Mouse (Mus musculus) gastrocnemius, postnatal 10 days (tissue): ENCODE results near the gene Babam2. TPM values are rescaled to one million over a fixed set of nuclear protein-coding genes. Genes with fewer than 3 reads are reported as not detected.

Experiments used
- DNase-seq: peaks from one replicate; pipeline ENCODE4 v3.0.0; 2021; ENCODE audit warnings: mixed read lengths
- long read RNA-seq, 2 experiments: library from polyadenylated mRNA; stranded (forward); transcript quantifications; one replicate each; pipeline ENCODE4 v2.0.0; 2021
- total RNA-seq, 2 experiments: library from RNA; stranded (reverse); gene quantifications; 2 replicates each; pipeline ENCODE4 v1.2.3; 2021

The Babam2 gene
- 10 to 100 TPM; 45.3 to 45.8 TPM for total RNA-seq
- long read RNA-seq, experiment 1, transcript Babam2-209 (12 exons, 1,888 nt), result major isoform, 75 of 86 reads
- long read RNA-seq, experiment 1, partial matches to known transcripts, result 0 of 86 reads
- long read RNA-seq, experiment 1, other reads (novel, unspliced or antisense), result 11 of 86 reads
- long read RNA-seq, experiment 2, transcript Babam2-209 (12 exons, 1,888 nt), result major isoform, 55 of 75 reads
- long read RNA-seq, experiment 2, partial matches to known transcripts, result 4 of 75 reads
- long read RNA-seq, experiment 2, other reads (novel, unspliced or antisense), result 12 of 75 reads

DNA sequence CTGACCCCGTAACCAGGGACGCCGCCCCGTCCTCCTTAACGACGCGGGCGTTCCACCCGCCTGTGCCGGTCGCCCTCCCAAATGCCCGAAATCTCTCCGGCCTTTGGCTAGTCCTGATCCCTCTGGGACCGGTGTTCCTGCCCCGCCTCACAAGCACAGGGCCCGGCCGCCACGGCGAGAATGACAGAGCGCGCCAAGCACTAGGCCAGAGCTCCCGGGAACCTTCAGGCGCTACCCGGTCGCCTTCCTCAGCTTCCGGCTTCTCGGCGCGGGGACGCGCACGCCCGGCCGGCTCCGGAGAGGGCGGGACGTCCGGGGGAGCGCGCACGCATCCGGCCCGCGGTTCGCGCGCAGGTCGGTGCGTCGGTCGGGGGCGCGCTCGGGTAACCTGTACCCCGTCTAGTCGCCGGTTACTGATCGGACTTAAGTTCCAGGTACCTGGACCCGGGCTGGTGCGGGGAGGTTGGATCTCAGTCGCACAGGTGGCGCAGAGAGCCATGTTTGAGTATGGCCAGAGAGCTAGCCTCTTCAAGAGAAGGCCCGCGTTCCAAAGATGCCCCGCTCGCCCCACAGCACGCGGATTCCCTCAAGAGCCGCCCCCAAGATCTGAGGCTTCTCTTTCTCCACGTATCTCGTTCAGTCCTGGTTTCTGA lies at the start of gene Babam2:
Gene Babam2 (plus strand): TSS at position 41 of the 653 bp plus-strand sequence.
- peak; percentile 92 for DNase-seq

DNA sequence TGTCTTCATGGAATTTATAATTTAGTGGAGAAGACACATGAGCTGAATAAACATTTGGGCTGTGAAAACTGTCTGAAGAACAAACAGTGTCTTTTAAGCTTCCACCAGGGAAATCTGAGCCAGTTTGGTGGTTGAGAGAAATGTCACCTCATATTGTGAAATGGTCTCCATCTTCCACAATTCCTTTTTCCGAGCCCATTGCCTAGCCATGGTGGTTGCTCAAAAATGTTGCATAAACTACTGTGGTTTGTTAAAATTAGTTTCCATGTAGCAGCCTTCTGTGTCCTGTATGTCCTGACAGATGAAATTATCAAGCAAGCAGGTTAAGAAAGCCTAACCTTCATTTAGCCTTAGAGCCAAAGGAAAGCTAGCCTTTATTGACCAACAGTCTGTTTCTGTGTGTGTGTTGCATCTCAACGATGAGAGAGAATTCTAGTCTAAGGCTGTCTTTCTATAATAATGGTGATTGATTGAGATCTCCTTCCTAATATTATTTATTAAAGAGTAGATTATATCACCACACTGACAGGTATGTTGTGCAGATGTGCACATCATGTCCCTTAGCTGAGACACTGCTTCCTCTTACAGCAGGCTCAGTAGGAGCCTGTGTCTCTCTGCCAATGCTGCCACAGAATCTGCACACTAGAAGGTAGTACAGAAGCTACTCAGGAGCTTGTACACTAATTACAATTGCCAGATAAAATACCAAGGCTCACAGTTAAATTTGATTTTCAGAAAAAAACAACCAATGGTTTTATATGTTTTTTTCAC lies 46.8 kb upstream of the Babam2 start:
- DNase-seq, result no peak

DNA sequence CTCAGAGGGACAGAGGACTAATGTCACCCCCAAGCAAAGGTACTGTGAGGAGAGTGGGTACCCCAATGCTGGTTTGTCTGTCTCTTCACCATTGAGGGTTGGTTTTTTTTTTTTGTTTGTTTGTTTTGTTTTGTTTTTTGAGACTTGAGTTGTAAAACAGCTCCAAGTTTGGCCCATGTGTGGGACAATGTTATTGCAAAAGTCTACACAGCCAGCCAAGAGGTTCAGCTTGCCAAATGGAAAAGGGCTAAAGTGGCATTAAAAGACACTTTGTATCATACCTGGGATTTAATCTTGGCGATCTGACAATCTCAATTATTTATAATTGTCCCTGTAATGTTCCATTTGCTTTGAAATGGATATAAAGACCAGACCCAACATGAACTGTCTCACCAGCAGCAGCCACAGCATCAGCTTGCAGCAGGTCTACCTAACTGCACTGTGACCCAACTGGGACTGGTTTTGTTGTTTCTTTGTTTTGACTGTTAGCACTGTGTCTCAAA lies 41.7 kb upstream of the Babam2 start:
- DNase-seq, result no peak

DNA sequence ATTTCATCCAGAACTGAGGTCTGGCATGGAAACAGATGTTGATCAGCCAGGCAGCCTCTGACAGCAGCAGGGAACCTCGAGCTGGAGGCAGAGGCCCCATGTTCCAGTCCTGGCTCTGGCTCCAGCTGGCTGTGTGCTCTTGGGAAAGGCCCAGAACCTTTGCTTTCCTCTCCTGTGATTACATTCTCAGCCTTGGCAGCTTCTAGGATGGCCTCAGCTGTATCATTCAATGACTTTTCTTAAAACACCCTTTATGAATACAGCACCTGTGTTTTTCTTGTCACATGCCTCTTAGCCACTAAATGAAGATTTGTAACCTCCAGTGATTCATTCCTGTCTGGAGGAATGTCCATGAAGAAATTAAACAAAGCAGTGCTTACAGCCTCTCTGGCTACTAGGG lies 31.3 kb upstream of the Babam2 start:
- DNase-seq, result peak; percentile 18

DNA sequence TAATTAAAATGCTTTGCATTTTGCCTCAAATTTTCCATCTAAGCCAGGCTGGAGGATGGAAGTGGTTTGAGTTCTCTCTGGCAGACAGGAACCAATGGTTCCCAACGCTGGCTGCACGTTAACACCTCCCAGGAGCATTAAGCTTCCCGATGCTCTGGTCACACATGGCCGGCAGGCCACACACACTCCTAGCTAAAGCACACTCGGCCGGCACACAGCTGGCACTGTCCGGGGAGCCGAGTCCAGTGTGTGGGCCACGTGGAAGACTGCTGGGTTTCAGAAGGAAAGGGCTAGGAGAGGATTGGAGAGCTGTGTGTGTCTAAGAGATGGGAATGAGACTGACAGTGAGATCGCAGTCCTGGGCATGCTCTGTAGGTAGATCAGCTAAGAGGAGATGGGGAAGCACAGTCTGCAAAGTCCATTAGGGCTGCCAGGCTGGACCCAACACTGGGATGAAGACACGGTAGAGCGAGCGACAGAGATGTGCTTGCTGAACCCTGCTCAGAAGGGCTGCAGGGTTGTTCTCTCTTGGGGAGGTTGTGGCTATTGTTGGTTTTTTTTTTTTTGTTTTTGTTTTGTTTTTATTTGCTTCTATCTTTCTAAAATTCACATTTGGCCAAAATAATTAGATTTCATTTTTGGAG lies 29.0 kb upstream of the Babam2 start:
- DNase-seq, result no peak

DNA sequence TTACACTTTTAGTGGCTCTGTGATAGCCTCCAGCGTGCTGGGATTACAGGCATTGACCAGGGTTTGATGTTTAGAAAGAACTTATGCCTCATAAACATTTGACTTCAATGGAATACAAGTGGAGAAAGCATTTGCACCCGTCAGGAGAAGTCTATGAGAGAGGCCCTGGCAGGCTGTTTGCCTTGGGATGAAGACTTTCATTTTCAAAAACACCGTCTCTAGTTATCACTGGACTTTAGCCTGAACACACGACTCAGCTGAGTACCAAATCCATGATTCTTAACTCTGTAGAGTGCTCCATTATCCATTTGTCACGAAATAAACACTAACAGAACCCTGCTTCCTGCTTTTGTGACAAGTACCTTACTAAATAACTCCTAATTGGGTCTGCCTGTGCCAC lies 27.5 kb upstream of the Babam2 start:
- DNase-seq, result no peak

DNA sequence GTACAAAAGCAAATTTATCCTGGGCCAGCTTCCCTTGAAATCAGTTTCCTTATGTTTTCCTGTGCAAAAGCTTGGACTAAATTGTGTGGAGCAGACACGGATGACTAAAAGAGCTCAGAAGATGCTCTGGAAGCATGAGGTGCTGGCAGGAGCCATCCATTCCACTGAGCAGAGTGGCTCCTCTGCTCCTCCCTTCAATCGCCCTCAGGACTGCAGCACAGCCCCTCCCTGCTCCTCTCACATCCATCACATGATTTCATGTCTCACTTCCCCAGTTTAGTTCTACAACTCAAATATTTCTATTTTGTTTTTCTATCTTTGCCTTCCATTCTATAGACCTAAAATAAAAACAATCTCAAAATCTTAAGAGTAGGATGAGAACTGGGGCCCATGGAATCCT lies 26.3 kb upstream of the Babam2 start:
- no peak for DNase-seq

DNA sequence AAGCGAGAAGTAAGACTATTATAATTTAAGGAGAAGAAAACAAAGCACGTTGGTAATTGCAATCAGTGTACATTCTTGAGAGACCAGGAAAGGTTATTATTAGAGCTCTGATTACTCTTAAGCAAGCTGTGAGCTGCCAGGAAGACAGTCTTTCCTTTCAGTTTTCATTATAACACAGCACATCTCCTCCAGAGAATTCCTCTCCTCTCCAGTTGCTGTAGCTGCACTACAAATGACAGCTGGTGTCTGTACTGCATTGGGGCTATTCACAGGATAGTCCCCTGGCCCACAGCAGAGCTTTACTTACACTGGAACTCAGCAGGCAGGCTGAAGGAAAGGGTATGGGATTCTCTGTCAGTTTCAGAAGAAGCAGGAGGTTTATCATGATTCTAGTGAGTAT lies 24.1 kb upstream of the Babam2 start:
- no peak for DNase-seq

DNA sequence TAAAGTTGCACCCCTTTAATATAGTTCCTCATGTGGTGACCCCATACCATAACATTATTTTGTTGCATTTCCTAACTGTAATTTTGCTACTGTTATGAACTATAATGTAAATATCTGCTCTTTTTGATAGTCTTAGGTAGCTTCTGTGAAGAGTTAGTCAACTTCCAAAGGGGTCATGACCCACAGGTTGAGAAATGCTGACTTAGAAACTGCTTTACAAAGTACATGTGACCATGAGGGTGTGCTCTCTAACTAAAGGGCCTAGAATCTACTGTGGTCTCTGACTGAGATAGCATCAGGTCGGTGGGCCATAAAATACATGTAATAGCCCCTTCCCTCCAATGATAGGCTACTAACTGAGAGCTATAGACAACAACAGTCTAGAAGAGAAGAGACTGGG lies 19.5 kb upstream of the Babam2 start:
- DNase-seq, result no peak

DNA sequence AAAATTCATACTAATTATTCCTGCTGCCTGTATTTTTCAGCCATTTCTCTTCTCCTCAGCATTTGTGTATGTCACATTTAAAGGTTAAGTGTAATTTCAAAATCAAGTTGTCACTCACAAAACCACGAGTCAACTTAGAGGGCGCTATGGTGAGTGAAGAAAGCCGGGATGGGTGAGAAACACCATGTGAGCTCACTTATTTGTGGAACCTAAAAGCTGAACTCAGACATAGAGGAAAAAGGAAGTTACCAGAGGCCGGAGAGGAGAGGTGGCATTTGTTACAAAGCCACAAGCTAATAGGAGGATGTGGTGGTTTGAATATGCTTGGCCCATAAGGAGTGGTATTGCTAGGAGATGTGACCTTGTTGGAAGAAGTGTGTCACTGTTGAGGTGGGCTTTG lies 17.3 kb upstream of the Babam2 start:
- DNase-seq, result no peak

DNA sequence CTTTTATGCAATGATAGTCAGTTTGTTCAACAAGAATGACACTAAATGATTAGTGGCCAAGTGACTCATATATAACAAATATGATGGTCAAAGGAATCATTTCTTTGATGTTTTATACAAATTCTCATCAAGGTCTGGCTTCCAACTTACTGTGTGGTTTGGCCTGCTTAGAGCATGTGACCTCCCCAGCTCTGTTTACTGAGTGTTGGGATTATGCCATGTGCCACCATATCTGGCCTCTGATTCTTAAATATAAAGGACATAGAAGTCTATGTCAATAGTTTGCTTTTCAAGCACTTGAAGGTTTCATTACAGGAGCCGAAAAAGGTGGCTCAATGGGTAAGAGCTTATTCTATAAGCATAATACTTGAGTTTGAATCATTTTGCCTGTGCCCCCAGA lies 15.2 kb upstream of the Babam2 start:
- no peak for DNase-seq

DNA sequence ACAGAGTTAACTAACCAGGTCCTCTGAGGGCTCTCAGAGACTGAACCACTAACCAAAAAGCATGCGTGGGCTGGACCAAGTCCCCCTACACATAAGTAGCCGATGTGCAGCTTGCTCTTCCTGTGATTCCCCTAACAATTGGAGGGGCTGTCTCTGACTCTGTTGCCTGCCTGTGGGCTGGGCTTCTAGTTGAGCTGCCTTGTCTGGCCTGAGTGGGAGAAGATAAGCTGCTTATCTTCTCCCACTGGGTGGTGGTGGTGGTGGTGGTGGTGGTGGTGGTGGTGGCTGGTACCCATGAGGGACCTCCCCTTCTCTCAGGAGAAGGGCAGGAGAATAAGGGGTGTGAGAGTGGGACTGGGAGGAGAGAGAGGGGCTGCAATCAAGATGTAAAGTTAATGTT lies 11.4 kb upstream of the Babam2 start:
- DNase-seq, result no peak

DNA sequence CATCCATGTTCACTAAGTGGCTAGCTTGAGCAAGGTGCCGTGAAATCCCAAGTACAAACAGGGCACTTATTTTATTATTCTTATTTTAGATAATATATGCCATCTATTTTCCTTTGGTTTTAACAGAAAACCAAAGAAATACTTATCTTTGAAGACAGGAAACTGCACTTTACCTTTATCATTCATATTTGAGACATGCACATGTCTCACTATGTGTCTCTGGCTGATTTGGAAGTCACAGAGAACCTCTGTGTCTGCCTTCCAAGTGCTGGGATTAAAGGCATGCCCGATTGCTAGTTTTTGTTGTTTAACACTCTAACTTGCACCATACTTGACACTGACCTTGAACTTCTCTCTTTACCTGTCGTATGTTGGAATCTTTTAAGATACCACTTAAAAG lies 9.5 kb upstream of the Babam2 start:
- DNase-seq, result no peak

DNA sequence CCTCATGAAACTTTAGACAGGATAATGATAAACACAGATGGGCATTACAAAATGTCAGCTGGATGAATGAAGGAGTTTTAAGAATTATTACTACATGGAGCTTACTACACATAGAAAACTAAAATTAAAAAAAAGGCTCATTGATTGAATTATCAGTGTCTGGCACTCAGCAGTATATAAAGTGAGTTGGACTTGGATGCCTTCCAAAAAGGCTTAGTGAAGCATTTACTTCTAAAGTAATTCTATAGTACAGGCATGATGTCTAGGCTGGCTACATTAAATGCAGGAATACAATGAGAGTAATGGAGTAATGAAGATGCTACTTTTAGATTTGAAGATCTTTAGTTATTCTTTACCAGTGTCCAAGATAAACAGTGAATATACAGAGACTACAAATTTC lies 4.3 kb upstream of the Babam2 start:
- DNase-seq, result no peak

DNA sequence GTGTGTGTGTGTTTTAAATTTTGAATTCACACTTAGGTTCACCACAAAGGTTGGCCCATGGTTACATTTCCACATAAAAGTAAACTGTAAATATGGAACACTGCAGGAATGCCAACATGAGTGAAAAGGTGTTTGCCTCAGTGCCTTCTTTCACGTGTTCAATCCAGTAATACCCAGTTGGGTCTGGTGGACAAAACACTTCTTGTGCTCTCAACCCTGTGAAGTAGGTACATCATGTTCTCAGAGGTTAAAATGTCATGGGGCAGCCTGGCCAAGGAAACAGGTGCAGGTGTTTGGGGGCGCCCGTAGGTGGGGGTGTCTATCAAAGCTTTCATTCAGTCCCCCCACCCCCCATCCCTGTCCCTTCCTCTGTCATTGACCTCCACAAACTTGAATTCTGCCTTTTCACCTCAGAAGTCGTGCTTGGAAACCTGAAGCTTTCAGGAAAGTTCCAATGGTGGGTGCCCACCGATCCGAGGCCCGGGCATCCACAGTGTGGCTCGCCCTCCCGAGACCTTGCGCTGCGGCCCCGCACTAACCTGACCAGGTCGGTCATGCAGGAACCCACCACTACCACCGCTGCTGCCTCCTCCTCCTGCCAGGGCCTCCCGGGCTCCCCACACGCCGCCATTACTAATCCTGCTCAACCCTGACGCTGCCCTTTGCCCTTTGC lies 377 bp upstream of the Babam2 start, which contains the start of gene Rbks:
Gene Rbks (minus strand): TSS at position 657 of the 673 bp plus-strand sequence.
- no peak for DNase-seq

DNA sequence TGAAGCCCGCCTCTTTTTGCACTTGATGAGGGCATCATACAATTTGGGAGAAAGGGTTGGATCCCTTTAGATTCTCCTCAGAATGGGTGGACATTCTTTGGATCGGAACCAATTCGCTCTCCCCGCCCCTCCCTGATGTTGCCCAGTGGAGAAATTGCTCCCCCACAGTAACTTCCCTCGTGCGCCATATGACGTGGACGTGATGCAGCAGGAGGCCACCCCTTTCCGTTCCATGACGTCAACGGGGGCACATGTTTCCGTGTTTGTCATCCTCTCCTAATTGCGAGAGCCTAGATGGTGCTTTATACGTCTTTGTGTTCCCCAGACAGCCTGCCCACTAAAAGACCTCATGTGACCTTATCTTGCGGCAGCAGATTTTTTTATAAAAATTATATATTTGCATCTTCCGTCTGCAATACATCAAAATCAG lies 828 bp downstream of the Babam2 start:
- DNase-seq, result peak; percentile 60

DNA sequence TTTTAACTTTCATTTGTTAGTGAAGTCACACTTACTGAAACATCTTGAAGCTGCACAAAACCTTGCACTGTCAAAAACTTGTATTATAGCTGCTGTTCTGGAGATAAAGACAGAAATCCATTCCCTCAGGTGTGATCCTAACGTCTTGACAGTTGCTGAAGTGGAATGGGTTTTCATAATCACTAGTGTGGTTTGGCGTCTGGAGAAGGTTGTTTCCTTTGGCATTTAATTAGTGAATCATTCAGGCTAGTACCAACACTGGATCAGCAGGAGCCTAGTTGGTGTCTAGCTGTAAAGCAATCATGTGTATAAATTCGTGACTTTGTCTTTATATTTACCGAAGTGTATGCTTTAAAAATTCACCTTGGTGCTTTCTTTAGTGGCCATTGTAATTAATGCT lies 1.4 kb downstream of the Babam2 start:
- DNase-seq, result no peak

DNA sequence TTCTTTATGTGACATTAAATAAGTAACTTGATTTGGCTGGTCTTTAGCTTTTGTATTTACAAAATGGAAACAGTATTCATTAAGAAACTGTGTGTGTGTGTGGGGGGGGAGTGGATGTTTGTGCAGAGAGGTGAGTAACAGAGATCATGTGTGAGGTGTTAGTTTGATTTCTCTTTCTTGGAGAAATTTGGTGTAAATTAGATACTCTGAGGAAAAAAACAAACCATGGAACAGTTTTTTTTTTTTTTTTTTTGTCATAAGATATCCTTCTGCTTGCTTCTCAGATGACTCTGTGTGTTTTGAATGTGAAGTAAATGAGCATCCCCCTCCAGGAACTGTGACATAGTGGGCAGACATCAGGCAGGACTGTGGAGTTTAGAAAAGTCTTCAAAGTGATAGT lies 1.9 kb downstream of the Babam2 start:
- no peak for DNase-seq

DNA sequence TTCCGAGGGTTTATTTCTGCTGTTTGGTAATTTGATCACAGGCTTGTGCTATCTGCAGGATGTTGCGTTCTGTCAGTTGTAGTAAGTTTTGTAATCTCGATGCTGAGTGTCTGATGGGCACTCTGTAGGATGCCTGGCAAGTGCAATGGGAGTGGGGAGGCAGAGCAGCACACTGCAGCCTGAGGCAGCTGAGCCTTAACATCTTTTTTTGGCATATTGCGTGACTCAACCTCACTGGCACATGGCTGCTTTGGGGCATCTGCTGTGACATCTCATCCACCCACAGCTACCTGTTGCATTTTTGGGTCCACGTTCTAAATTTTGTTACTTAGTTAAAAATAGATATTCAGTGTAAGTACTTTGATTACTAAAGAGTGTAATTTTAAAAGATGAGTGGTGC lies 7.5 kb downstream of the Babam2 start:
- no peak for DNase-seq

DNA sequence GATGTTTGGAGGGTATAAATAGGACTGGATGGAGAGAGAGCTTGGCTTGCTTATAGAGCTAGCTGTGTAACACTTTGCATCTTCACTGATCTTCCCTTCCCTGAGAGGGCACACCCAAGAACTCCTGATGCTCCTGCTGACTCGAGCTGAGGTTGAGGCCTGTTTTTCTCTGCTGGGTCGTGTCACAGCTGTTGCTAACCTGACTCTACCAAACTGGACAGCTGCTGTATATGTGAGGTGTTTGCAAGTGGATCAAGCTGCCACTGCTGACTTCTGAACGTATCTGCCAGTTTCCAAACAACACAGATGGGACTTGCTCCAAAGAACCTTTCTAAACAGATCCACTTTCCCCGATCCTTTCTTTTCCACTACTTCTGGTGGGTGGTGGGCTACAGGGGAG lies 9.3 kb downstream of the Babam2 start:
- DNase-seq, result no peak

DNA sequence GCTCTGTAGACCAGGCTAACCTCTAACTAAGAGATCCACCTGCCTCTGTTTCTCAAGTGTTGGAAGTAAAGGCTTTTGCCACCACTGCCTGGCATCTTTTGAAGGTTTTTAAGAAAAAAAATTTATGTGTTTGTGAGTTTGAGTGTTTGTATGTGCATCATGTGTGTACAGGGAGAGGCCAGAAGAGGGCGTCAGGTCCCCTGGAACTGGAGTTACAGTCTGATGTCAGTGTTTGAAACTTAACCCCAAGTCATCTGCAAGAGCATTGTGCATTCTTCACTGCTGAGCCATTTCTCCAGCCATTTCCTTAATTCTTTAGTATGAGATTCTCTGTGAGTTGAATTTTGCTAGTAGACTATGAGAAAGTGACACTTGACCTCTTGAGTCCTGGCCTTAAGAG lies 11.9 kb downstream of the Babam2 start:
- DNase-seq, result no peak

DNA sequence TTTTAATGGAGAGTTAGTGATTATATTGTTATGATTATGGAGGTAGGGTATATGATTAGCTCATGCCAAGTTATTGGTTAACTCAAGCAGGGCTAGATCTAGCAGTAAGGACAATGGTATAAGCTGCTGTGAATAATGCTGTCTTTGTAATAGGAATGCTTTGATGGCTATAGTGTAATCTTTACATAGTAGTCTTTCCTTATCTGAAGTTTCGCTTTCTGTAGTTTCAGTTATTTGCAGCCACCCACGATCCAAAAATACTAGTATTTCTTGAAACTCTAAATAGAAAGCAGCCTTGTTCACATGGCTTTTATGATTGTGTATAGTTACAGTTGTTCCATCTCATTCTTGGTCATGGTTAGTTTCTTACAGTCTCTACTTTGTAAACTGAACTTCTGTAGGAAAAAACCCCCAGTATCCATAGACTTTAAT lies 15.8 kb downstream of the Babam2 start:
- DNase-seq, result no peak
